Mouse (Mus musculus) layer of hippocampus, postnatal 10 days (tissue): Measurements from ENCODE around the gene Gp9. TPM values are rescaled to one million over a fixed set of nuclear protein-coding genes. Genes with fewer than 3 reads are reported as not detected.

Source experiments
- DNase-seq, 2 experiments: peaks; one replicate each; pipeline ENCODE4 v3.0.0; 2021; ENCODE audit warnings: low spot score in 2 of 2
- long read RNA-seq: library from polyadenylated mRNA; stranded (forward); transcript quantifications from one replicate; pipeline ENCODE4 v2.0.0, GENCODE M21; 2023
- total RNA-seq, 2 experiments: library from RNA; stranded (reverse); gene quantifications; 2 replicates each; pipeline ENCODE4 v1.2.3; 2021

Gene Gp9
- under 1 TPM; 0.40 to 0.57 TPM for total RNA-seq
- long read RNA-seq, partial matches to known transcripts, result 0 of 1 reads
- long read RNA-seq, other reads (novel, unspliced or antisense), result 0 of 1 reads

GRCm38 (mm10) chr6:87777842-87778241 lies at the start of gene Gp9:
TSS of gene Gp9 (plus strand) at chr6:87778072.
- no peak for DNase-seq

- no peak for DNase-seq
Observed at GRCm38 (mm10) chr6:87728102-87728501, 49.8 kb upstream of the Gp9 start.

- no peak for DNase-seq
Observed at GRCm38 (mm10) chr6:87730141-87730540, 47.7 kb upstream of the Gp9 start.

- DNase-seq, result peak; percentile 44 to 56
Observed at GRCm38 (mm10) chr6:87730591-87731462, 47.0 kb upstream of the Gp9 start, which contains the start of gene Efcc1. TSS of gene Efcc1 (plus strand) at chr6:87730869.

- DNase-seq, result no peak
Observed at GRCm38 (mm10) chr6:87731463-87732095, 46.3 kb upstream of the Gp9 start.

GRCm38 (mm10) chr6:87732151-87733011 lies 45.5 kb upstream of the Gp9 start:
- DNase-seq, result peak in 1 of 2 experiments; percentile 20

- DNase-seq, result no peak
Observed at GRCm38 (mm10) chr6:87733131-87733930, 44.5 kb upstream of the Gp9 start.

- no peak for DNase-seq
Observed at GRCm38 (mm10) chr6:87734136-87734535, 43.7 kb upstream of the Gp9 start.

GRCm38 (mm10) chr6:87736923-87737322 lies 40.9 kb upstream of the Gp9 start:
- DNase-seq, result no peak

- no peak for DNase-seq
Observed at GRCm38 (mm10) chr6:87737921-87738626, 39.8 kb upstream of the Gp9 start.

- DNase-seq, result no peak
Observed at GRCm38 (mm10) chr6:87739898-87740297, 38.0 kb upstream of the Gp9 start.

GRCm38 (mm10) chr6:87740496-87740895 lies 37.4 kb upstream of the Gp9 start:
- no peak for DNase-seq

- no peak for DNase-seq
Observed at GRCm38 (mm10) chr6:87741978-87742377, 35.9 kb upstream of the Gp9 start.

- DNase-seq, result peak; percentile 23 to 27
Observed at GRCm38 (mm10) chr6:87742804-87743203, 35.1 kb upstream of the Gp9 start.

GRCm38 (mm10) chr6:87743281-87743680 lies 34.6 kb upstream of the Gp9 start:
- no peak for DNase-seq

GRCm38 (mm10) chr6:87744632-87745031 lies 33.2 kb upstream of the Gp9 start:
- DNase-seq, result no peak

GRCm38 (mm10) chr6:87745301-87745700 lies 32.6 kb upstream of the Gp9 start:
- DNase-seq, result no peak

- no peak for DNase-seq
Observed at GRCm38 (mm10) chr6:87746059-87746458, 31.8 kb upstream of the Gp9 start.

- DNase-seq, result no peak
Observed at GRCm38 (mm10) chr6:87746849-87747248, 31.0 kb upstream of the Gp9 start.

- DNase-seq, result no peak
Observed at GRCm38 (mm10) chr6:87748078-87748477, 29.8 kb upstream of the Gp9 start.
